Mouse (Mus musculus) cortical plate, adult 2 months (tissue): ENCODE measurements around the gene Cysrt1. TPM values are rescaled to one million over a fixed set of nuclear protein-coding genes. Genes with fewer than 3 reads are reported as not detected.
A peak's percentile ranks its signal among the peaks of the same experiment; 100 is the strongest.

ENCODE experiments used
- H3K27ac ChIP-seq: fragments of 200-500 bp; 2 replicates; pipeline ENCODE4 v1.5.1; 2012; ENCODE audit warnings: low read length, control low read depth, inconsistent platforms; ENCODE audit not compliant: insufficient read depth
- H3K4me1 ChIP-seq: fragments of 200-500 bp; 2 replicates; pipeline ENCODE4 v1.6.1; 2011; ENCODE audit warnings: low read length; ENCODE audit not compliant: control insufficient read depth, insufficient read depth
- H3K4me3 ChIP-seq: fragments of 200-500 bp; 2 replicates; pipeline ENCODE4 v1.5.1; 2011; ENCODE audit warnings: mild to moderate bottlenecking, low read length, control low read depth; ENCODE audit not compliant: insufficient read depth
- CTCF ChIP-seq: fragments of 200-500 bp; IDR thresholded peaks from 2 replicates; pipeline ENCODE4 v1.5.1; 2011; ENCODE audit warnings: mild to moderate bottlenecking, control low read depth, low read length; ENCODE audit not compliant: insufficient read depth; ENCODE audit errors: extremely low read depth
- POLR2A ChIP-seq: fragments of 200-500 bp; IDR thresholded peaks from 2 replicates; pipeline ENCODE4 v1.6.1; 2011; ENCODE audit warnings: mild to moderate bottlenecking, low read length, control low read depth; ENCODE audit not compliant: insufficient read depth; ENCODE audit errors: extremely low read depth
- polyA plus RNA-seq: library from polyadenylated mRNA; depleted of rRNA; stranded (reverse); fragments of >200 nt; gene quantifications from 2 replicates; pipeline ENCODE4 v1.2.3, GENCODE M21; 2012

Gene Cysrt1
- polyA plus RNA-seq, 1 experiment, result 0.21 TPM

DNA sequence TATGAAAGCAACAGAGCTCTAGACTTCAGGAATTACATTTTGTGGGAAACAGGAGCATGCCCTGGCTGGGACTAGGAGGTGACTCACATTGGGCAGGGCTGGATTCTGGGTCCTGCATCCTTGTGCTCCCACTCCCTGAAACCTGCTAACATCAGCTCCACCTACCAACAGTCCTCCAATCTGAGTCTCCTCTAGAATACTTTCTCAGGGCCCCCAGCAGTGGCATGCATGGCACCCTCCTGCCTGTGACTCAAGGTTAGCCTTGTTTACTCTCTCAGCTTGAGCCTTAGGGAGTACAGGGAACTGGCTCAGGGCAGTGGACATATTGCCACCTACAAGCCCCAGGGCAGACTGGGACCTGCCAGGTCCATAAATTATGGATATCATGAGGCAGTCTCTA is 4.1 kb downstream of the Cysrt1 start:
- no peak overlapping the region for H3K4me3 ChIP-seq
- no peak overlapping the region for H3K27ac ChIP-seq
- H3K4me1 ChIP-seq, result peaks cover 3% of the 10 kb centered on the region; the same call in 1 of the 2 replicates
- TF ChIP-seq CTCF (no peak), POLR2A (no peak)

DNA sequence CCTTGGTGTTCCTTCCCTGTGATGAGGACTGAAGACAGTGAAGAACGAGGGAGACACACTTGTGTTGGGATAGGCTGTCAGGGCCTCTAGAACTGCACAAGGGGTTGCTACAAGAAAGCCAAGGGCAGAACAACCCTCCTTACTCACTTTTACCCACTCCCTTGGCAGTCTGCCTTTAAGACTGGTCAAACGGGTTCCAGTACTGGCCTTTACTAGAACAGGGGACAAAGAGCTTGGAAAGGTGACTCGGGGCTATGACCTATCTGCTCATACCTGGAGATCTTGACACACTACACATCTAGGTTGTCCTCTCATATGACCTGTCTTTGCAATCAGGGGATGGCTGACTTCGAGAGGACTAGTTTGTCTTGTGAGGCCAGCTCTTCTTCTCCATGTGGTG is 4.7 kb downstream of the Cysrt1 start:
- H3K4me1 ChIP-seq, result peaks cover 3% of the 10 kb centered on the region; the same call in 1 of the 2 replicates

DNA sequence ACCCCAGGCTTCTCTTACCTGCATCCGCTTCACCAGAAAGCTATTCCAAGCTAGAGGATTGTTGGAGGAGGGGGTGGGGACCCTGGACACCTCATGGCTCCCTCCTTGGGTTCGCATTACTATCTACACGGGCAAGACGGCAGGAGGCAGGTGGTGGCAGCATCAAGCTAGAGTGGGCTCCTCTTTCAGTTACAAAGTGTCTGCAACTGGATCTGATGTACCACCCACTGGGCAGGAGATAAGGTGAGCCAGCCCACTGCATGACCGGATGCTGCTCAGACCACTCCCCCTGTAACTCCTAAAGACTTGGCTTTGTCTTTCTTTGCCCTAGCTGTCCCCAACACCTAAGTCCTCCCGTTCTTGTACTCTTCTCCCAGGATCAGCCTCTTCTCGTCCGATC is 5.6 kb downstream of the Cysrt1 start, which contains the start of gene Rnf224:
Gene Rnf224, minus strand, starts transcription at position 174 of the 400 bp plus-strand sequence.
- Histone ChIP-seq H3K4me1 (peaks cover 2% of the 10 kb centered on the region; the same call in 1 of the 2 replicates), H3K4me3 (no peak within 1 kb of the TSS), H3K27ac (no peak within 1 kb of the TSS)
- TF ChIP-seq CTCF, result no peak

More for the DNA sequence above, 4.7 kb downstream of the Cysrt1 start:
- no peak for TF ChIP-seq CTCF
- TF ChIP-seq POLR2A, result no peak
- Histone ChIP-seq H3K4me3 (no peak overlapping the region), H3K27ac (no peak overlapping the region)

DNA sequence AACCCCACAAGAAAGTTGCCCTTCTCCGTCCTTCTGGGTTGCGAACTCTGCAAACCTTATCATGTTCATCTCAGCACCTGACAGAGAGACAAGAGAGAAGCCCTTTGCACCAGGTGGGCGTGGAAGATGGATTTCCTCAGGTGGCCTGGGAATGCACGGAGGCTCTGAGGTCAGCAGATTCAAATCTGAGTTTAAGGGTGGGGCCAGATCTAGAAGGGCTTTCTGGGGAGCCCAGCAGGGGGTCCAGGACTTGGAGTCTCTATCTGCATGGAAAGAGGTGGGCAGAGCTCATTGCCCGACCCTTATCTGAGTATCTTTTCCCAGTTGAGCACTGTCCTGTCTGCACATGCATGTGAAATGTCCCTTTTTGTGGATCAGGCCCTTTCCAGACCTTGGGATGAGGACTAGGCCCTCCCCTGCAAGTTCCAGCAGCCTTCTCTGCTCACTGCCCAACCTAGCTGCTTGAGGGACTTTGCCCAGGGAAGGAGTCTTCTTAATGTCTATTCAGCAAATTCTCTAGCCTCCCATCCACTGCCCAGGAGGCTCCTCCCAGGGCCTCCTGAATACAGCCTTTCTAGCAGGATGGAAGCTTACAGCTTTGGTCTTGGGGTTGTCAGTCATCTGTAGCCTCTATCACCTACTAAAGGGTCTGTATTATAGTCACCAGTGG is 7.6 kb downstream of the Cysrt1 start:
- H3K4me1 ChIP-seq, result no peaks in the 10 kb centered on the region
- no peak for TF ChIP-seq POLR2A
- TF ChIP-seq CTCF, result no peak
- H3K4me3 ChIP-seq, result no peak overlapping the region
- H3K27ac ChIP-seq, result no peak overlapping the region

DNA sequence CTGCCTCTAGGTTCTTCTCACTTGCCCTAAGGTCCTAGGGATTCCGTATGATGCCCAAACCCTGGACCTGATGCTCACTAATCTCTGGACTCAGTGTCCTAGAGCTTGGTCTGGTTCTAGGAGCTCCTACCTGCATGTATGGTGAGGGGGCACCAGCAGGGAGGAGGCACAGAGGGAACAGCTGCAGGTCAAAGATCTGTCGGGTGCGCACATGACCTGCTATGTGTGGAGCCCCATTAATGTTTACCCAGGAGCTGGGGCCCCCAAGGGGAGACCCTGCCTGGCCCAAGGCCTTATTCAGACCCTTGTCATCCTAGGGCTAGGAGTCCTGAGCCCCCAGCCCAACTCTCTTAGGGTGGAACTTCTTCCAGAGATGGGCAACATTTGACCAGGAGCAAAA is 8.2 kb downstream of the Cysrt1 start, which contains the start of gene Slc34a3:
Gene Slc34a3, minus strand, starts transcription at position 315 of the 400 bp plus-strand sequence.
- Histone ChIP-seq H3K4me1 (no peaks in the 10 kb centered on the region), H3K4me3 (no peak within 1 kb of the TSS), H3K27ac (no peak within 1 kb of the TSS)
- TF ChIP-seq CTCF, result no peak
- TF ChIP-seq POLR2A, result no peak

DNA sequence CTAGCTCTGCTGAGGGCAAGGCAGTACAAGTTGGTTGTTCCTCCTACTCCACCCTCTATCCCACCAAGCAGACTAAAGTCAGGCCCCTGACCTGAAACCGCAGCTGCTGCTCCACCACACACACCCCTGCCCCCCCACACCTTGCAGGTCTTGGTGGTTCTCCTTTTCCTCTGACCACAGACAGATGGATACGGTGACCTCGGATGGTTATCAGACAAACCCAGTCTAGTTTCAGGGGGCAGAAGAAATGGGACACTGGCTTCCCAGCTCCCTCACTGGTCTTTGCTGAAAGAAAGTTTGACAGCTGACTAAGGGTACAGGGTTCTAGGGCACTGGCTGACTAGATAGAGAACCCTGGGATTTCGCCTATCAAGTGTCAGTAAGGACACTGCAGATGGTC is 8.8 kb downstream of the Cysrt1 start:
- no peak for TF ChIP-seq POLR2A
- TF ChIP-seq CTCF, result no peak
- Histone ChIP-seq H3K4me3 (no peak overlapping the region), H3K4me1 (no peaks in the 10 kb centered on the region), H3K27ac (no peak overlapping the region)

DNA sequence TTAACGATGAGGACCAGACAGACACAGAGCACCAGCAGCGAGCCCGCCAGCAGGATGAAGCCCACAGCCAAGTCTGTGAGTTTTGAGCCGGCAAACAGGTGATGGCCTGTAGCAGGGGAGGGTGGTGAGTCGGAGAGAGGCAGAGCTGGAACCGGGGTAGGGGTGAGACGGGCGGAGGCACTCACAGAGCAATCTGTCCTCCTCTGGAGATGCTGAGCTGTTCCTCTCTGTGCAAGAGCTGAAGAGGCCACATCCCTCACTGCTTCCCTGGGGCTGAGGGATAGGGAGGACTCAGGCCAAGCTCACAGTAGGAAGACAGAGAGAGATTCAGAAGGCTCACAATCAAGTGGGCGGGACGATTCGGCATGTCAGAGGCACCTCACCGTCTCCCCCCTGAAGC is 11.2 kb downstream of the Cysrt1 start:
- Histone ChIP-seq H3K27ac (no peak overlapping the region), H3K4me1 (no peaks in the 10 kb centered on the region), H3K4me3 (no peak overlapping the region)
- TF ChIP-seq POLR2A (no peak), CTCF (no peak)

DNA sequence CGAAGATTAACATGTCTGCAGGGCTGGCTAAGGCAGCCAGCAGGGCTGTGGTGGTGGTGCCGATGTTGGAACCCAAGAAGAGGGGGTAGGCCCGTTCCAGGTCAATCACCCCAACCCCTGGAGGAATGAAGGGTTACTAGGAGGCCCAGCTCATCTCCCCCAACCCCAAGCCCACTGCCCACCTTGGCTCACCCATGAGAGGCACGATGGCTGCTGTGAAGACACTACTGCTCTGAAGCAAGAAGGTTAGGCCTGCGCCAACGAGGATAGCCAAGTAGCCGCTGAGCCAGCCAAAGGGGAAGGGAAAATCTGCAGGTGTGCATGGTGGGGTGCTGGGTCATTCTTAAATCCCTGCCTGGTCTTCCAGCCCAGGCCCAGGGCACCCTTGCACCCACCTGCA is 11.7 kb downstream of the Cysrt1 start:
- TF ChIP-seq POLR2A (no peak), CTCF (no peak)
- no peak overlapping the region for H3K4me3 ChIP-seq
- no peak overlapping the region for H3K27ac ChIP-seq
- H3K4me1 ChIP-seq, result no peaks in the 10 kb centered on the region

DNA sequence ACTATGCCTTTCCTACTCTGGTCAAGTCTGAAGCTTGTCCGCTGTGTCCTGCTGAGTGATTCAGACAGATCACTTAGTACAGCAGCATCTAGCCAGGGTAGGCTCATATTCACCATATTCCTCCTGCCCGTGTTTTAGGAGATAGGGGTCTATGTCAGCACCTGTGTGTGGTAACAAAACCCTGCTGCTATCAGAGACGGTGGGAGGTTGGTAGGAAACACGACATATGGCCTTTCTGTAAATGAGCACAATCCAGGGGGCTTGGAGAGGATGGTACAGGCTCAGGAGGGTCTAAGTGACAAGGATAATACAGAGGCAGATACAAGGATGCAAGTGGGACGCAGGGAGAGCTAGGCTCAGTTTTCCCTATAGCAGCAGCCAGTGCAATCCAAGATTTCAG is 12.7 kb downstream of the Cysrt1 start:
- no peak for TF ChIP-seq CTCF
- TF ChIP-seq POLR2A, result no peak
- no peak overlapping the region for H3K27ac ChIP-seq
- no peaks in the 10 kb centered on the region for H3K4me1 ChIP-seq
- no peak overlapping the region for H3K4me3 ChIP-seq

DNA sequence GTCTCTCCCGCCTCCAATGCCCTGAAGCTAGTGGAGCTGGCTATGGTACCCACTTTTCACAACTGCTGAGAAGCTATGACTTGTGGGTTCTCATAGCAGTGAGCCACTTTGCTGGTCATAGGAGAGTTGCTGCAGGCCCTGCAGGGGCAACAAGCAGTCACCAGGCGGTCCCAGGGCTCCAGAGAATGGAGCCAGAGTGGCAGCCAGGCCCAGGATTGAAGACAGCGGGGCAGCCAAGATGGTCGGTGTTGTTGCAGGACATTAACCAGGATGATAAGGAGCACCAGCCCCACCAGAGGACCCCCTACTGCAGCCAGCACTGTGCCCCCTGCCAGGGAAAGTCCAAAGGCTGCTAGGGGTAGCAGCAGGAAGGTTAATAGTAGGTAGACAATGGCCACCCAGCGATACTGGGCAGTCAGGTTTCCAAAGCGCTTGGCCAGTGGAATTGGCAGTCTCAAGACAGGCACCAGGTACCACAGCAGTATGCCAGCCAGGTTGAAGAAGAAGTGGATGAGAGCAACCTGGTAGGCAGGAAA is 13.2 kb downstream of the Cysrt1 start:
- Histone ChIP-seq H3K27ac (no peak overlapping the region), H3K4me1 (no peaks in the 10 kb centered on the region), H3K4me3 (no peak overlapping the region)
- no peak for TF ChIP-seq CTCF

DNA sequence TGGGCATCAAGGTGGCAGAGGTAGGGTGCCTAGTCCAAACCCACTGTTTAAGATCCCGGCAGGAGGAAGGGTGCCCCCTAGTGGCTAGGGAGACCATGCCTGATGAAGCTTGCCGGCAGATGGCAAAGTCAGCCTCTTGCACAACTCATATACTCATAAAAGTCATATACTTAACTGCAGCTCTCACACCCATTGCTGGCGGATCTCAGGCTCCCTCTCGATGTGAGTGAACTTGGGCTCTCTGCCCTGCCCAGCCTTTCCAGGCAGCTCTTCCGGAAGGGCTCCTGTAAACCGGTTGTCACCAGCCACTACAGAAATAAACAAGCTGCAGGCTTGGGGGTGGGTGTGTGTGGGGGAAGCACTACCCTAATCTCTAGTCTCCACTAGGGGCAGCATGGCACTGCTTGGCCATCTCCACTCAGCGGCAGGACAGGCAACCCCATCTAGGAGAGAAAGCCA is 13.8 kb downstream of the Cysrt1 start:
- Histone ChIP-seq H3K27ac (0 out of 2 replicates have a peak overlapping the region, but pooled peaks have one; percentile 15), H3K4me1 (peaks cover 2% of the 10 kb centered on the region; the same call in 1 of the 2 replicates), H3K4me3 (peak overlapping the region; percentile 2; the same call in 1 of the 2 replicates)
- TF ChIP-seq CTCF (peak; percentile 82), POLR2A (no peak)
